Mouse (Mus musculus) hindbrain, embryonic 15.5 days (tissue): ENCODE data around the gene Gm21988. TPM values are rescaled to one million over a fixed set of nuclear protein-coding genes. Genes with fewer than 3 reads are reported as not detected.
A peak's percentile ranks its signal among the peaks of the same experiment; 100 is the strongest.

ENCODE experiments used
- ATAC-seq: fragments of 200-750 bp; cut with Nextera tagmentation; 2 replicates; pipeline ENCODE4 v1.8.0; 2017; ENCODE audit warnings: low read depth, moderate number of reproducible peaks, moderate TSS enrichment; ENCODE audit not compliant: low FRiP score
- H3K27ac ChIP-seq: fragments of 300-500 bp; sonication (generic); replicated peaks from 2 replicates; pipeline ENCODE4 v1.5.1; 2015; ENCODE audit warnings: mild to moderate bottlenecking, inconsistent platforms
- H3K27me3 ChIP-seq: fragments of 300-500 bp; sonication (generic); 2 replicates; pipeline ENCODE4 v1.6.1; 2015; ENCODE audit warnings: control low read depth, inconsistent platforms
- H3K36me3 ChIP-seq: fragments of 300-500 bp; sonication (generic); 2 replicates; pipeline ENCODE4 v1.6.1; 2015; ENCODE audit warnings: control low read depth, inconsistent platforms
- H3K4me1 ChIP-seq: fragments of 300-500 bp; sonication (generic); replicated peaks from 2 replicates; pipeline ENCODE4 v1.6.1; 2015; ENCODE audit warnings: control low read depth, inconsistent platforms
- H3K4me2 ChIP-seq: fragments of 300-500 bp; sonication (generic); 2 replicates; pipeline ENCODE4 v1.6.1; 2015; ENCODE audit warnings: moderate library complexity, mild to moderate bottlenecking, inconsistent platforms
- H3K4me3 ChIP-seq: fragments of 300-500 bp; sonication (generic); 2 replicates; pipeline ENCODE4 v1.5.1; 2015; ENCODE audit warnings: mild to moderate bottlenecking, inconsistent platforms
- H3K9ac ChIP-seq: fragments of 300-500 bp; sonication (generic); 2 replicates; pipeline ENCODE4 v1.6.1; 2015; ENCODE audit warnings: inconsistent platforms
- H3K9me3 ChIP-seq: fragments of 300-500 bp; sonication (generic); 2 replicates; pipeline ENCODE4 v1.6.1; 2016; ENCODE audit warnings: control low read depth, inconsistent platforms
- WGBS: fragments of 180-500 bp; shearing (Covaris S2); methylation state at CpG from one replicate; pipeline ENCODE4 v1.1.7; 2015; 5-methylcytosine and 5-hydroxymethylcytosine counted together
- polyA plus RNA-seq: library from polyadenylated mRNA; unstranded; fragments of >200 nt; fragmentation: Nextera tagmentation; extraction: Ambion mirVana; gene quantifications from 2 replicates; pipeline ENCODE4 v1.2.1, GENCODE M21; 2015

Gene Gm21988
- polyA plus RNA-seq, 1 experiment from 2014 or later = 13.7 TPM

DNA sequence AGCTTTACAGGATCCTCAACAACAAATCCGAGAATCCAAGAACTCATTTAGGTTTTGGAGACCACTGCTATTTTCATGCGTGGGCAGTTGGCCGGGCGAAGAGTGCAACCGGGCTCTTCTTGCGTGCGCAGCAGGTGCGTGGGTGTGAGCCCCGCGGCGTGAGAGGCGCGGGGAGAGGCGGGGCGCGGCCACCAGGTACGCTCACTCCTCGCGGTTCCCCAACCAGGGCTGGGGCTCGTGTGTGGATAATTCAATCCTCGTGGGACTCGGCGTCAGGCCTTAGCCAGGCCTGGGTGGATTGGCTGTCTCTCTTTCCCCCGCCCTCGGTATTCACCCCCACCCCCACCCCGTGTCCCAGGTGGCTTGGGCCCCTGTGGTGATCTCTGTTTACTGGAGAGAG lies 25.9 kb downstream of the Gm21988 start:
- peak; percentile 17; the same call in 1 of the 2 replicates for ATAC-seq
- Histone ChIP-seq H3K27me3 (peaks cover 39% of the 10 kb centered on the region), H3K4me2 (peak overlapping the region; percentile 84)

DNA sequence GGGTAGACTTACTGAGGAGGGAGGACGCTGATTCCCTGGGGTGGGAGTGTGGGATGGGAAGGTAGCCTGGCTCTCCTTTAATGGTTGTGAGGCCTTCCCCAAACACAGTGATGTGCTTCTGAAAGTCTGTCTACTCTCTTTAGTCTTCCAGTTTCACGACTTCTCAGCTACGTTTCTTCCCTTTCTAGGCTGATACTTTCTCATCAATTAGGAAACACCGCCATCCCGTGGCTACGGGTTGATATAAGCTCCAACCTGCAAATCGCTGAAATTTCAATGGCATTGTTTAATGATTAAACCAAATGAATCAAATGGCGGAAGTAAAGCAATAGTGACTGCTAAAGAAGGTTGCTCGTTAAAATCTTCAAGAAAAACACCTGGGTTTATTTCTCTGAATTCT lies 26.7 kb downstream of the Gm21988 start:
- Histone ChIP-seq H3K27me3 (peaks cover 39% of the 10 kb centered on the region), H3K9ac (no peak overlapping the region), H3K4me1 (peaks cover 26% of the 10 kb centered on the region), H3K27ac (no peak overlapping the region), H3K36me3 (peaks cover 6% of the 10 kb centered on the region; the same call in 1 of the 2 replicates), H3K4me3 (no peak overlapping the region), H3K9me3 (no peaks in the 10 kb centered on the region), H3K4me2 (peak overlapping the region; percentile 84; the same call in 1 of the 2 replicates)
- WGBS = 9% methylated on average over 9 of the region's 9 CpGs
- ATAC-seq = no peak

More for the DNA sequence above, 25.9 kb downstream of the Gm21988 start:
- Histone ChIP-seq H3K9me3 (no peaks in the 10 kb centered on the region), H3K9ac (peak overlapping the region; percentile 44), H3K36me3 (peaks cover 6% of the 10 kb centered on the region; the same call in 1 of the 2 replicates), H3K4me1 (peaks cover 32% of the 10 kb centered on the region), H3K27ac (no peak overlapping the region), H3K4me3 (peak overlapping the region; percentile 42)
- 8% methylated on average over 23 of the region's 26 CpGs for WGBS

DNA sequence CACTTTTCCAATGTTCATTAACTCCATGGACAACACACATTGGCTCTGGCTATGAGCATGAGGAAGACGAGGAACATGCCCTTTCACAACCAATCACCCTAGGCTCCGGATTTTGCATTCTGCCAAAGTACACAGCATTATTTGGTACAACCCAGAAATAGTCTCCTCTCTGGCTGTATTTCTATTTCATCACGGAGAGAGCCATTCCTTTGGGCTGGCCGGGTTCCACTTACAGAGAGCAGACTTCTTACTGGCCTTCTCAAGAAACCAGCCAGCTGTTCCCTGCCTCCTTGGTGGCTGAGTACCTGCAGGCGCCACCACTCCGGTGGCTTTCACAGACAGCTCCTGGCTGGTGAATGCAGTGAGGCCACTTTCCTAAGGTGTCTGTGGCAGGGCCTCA lies 27.2 kb downstream of the Gm21988 start, which contains the start of gene Slc16a11:
Slc16a11 (plus strand) TSS at position 330 of the 400 bp plus-strand sequence.
- ATAC-seq = no peak
- H3K36me3 ChIP-seq = peaks cover 6% of the 10 kb centered on the region; the same call in 1 of the 2 replicates
- peaks cover 26% of the 10 kb centered on the region for H3K4me1 ChIP-seq
- H3K27ac ChIP-seq = no peak within 1 kb of the TSS
- peaks cover 39% of the 10 kb centered on the region for H3K27me3 ChIP-seq
- H3K4me2 ChIP-seq = peak within 1 kb of the TSS; percentile 84
- peak within 1 kb of the TSS; percentile 42 for H3K4me3 ChIP-seq
- peak within 1 kb of the TSS; percentile 44 for H3K9ac ChIP-seq
- H3K9me3 ChIP-seq = no peaks in the 10 kb centered on the region
- WGBS = 58% methylated on average over 6 of the region's 6 CpGs

DNA sequence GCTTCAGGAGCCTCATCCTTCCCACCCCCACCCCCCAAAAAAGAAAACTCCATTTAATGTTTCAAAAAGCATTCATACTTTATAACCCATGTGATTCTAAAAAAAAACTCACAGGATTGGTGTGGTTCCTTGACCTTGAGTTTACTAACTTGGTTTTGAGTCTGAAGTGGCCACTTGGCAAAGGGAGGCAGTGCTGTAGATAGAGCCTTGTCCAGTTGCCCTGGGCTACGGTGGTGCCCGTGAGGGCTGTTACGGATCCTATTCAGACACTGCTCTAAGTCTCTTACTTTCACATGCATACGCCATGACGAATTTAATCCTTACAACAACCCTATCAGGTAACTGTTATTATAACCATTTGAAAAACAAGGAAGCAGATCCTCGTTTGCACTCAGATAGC lies 27.7 kb downstream of the Gm21988 start:
- Histone ChIP-seq H3K4me3 (no peak overlapping the region), H3K9ac (no peak overlapping the region), H3K27ac (no peak overlapping the region), H3K27me3 (peaks cover 37% of the 10 kb centered on the region), H3K4me1 (peaks cover 26% of the 10 kb centered on the region), H3K4me2 (no peak overlapping the region), H3K36me3 (peaks cover 2% of the 10 kb centered on the region; the same call in 1 of the 2 replicates), H3K9me3 (no peaks in the 10 kb centered on the region)
- no peak for ATAC-seq
- 78% methylated on average over 6 of the region's 6 CpGs for WGBS

DNA sequence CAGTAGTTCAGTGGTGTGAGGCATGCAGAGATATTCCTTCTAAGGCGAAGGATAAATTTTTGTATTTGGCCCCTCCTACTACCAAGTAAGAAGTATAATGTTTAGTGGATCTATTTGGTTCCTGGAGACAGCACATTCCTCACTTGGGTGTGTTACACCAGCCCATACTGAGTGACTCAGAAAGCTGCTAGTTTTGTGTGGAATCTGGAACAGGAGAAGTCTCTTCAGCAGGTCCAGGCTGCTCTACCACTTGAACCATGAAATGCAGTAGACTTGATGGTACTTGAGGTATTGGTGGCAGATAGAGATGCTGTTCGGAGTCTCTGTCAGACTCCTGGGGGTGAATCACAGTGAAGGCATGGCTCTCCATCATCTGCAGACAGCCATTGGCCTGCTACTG lies 28.9 kb downstream of the Gm21988 start:
- no peak overlapping the region for H3K4me2 ChIP-seq
- no peak for ATAC-seq
- H3K36me3 ChIP-seq = no peaks in the 10 kb centered on the region
- no peak overlapping the region for H3K27ac ChIP-seq
- H3K9me3 ChIP-seq = no peaks in the 10 kb centered on the region
- no peak overlapping the region for H3K9ac ChIP-seq
- 94% methylated on average over 2 of the region's 2 CpGs for WGBS
- no peak overlapping the region for H3K4me3 ChIP-seq
- H3K27me3 ChIP-seq = peaks cover 24% of the 10 kb centered on the region
- H3K4me1 ChIP-seq = peaks cover 26% of the 10 kb centered on the region

DNA sequence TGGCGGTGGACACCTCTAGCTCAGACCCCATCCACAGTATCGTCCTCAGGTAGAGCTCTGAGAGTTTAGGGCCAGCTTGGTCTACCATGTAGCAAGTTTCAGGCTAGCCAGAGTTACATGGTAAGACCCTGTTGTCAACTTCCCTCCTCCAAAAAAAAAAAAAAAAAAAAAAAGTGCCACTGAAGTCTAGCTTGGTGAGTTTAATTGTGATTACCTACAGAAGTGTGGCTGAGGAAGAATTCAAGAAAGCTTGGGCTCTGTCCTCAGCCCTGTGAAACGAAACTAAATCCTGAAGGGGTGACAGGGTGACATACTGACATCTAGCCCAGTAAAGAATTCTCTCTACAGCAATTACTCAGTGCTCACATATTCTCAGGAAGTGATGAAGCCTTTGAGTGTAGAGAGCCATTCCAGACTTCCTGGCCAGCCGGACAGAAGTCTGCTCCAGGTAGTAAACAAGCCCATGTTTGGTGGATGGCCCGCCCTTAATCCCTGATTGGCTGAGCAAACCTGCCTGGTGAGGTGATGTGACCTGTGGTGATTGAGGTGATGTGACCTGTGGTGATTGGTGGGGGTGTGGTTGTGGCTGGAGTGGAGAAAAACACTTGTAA lies 30.7 kb downstream of the Gm21988 start:
- no peak for ATAC-seq
- 83% methylated on average over 5 of the region's 5 CpGs for WGBS
- H3K27ac ChIP-seq = no peak overlapping the region
- no peak overlapping the region for H3K4me2 ChIP-seq
- H3K4me3 ChIP-seq = no peak overlapping the region
- H3K27me3 ChIP-seq = peaks cover 8% of the 10 kb centered on the region; the same call in 1 of the 2 replicates
- no peak overlapping the region for H3K9ac ChIP-seq
- peaks cover 8% of the 10 kb centered on the region for H3K4me1 ChIP-seq
- H3K36me3 ChIP-seq = no peaks in the 10 kb centered on the region
- no peaks in the 10 kb centered on the region for H3K9me3 ChIP-seq

DNA sequence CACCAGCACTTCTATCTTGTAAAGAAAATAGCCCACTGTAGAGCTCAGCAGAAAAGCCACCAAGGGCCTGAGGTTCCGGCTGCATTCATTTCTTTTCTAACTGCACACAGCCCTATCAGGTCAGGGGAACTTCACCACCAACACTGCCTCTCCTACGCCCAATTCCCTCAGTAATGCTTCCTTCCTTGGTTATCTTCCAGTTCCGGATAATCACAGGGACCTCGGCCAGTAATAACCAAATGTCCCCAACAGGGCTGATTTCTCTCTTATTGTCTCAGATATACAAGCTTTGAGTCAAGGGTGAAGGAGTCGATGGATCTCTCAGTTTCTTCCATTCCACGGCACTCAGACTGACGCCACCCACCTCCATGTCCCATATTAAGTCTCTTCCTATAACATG lies 32.3 kb downstream of the Gm21988 start:
- H3K27me3 ChIP-seq = peaks cover 4% of the 10 kb centered on the region; the same call in 1 of the 2 replicates
- WGBS = 90% methylated on average over 7 of the region's 7 CpGs

DNA sequence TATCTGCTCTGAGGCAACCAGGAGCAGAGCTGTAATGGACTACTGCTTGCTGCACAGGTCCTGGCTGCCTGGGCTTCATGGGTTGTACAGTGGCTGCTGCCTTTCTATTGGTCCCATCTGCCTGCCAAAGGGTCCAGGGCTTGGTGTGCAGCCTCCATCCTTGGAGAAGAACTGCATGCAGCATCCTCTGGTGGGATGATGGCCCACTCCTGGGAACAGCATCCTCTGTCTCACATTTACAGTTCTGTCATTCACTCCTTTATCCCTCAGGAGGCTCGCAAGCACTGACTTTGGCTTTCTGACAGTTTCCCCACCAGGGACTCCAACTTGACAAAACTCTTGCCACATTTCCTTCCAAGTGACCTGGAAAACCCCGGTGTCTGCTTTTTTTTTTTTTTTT lies 32.8 kb downstream of the Gm21988 start:
- Histone ChIP-seq H3K4me3 (no peak overlapping the region), H3K9ac (no peak overlapping the region), H3K27me3 (no peaks in the 10 kb centered on the region), H3K4me1 (no peaks in the 10 kb centered on the region), H3K36me3 (no peaks in the 10 kb centered on the region), H3K4me2 (no peak overlapping the region), H3K9me3 (no peaks in the 10 kb centered on the region), H3K27ac (no peak overlapping the region)
- ATAC-seq = no peak
- 85% methylated on average over 2 of the region's 2 CpGs for WGBS

More for the DNA sequence above, 32.3 kb downstream of the Gm21988 start:
- H3K27ac ChIP-seq = no peak overlapping the region
- ATAC-seq = no peak
- no peak overlapping the region for H3K4me2 ChIP-seq
- no peaks in the 10 kb centered on the region for H3K9me3 ChIP-seq
- no peak overlapping the region for H3K9ac ChIP-seq
- H3K4me1 ChIP-seq = no peaks in the 10 kb centered on the region
- H3K36me3 ChIP-seq = no peaks in the 10 kb centered on the region
- H3K4me3 ChIP-seq = no peak overlapping the region

DNA sequence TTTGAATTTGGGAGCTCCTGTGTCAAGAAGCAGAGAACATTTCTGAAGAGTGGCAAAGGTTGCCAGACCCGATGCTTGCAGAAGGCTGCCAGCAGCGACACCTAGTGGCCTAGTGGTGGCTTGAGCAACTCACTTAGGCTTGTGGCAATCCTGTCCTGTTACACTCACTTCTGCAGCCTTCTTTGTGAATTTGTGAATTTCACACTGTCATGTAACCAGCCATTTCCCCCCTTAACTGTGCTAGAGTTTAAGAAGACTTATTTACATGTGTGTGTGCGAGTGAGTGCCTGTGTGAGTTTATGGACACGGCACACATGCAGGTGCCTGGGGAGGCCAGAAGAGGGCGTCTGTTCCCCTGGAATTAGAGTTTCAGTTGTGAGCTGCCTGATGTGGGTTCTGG lies 37.9 kb downstream of the Gm21988 start:
- no peaks in the 10 kb centered on the region for H3K36me3 ChIP-seq
- no peak for ATAC-seq
- H3K4me1 ChIP-seq = no peaks in the 10 kb centered on the region
- H3K27ac ChIP-seq = no peak overlapping the region
- no peak overlapping the region for H3K4me2 ChIP-seq
- H3K4me3 ChIP-seq = no peak overlapping the region
- no peaks in the 10 kb centered on the region for H3K9me3 ChIP-seq
- H3K27me3 ChIP-seq = no peaks in the 10 kb centered on the region
- WGBS = 43% methylated on average over 5 of the region's 5 CpGs
- H3K9ac ChIP-seq = no peak overlapping the region

DNA sequence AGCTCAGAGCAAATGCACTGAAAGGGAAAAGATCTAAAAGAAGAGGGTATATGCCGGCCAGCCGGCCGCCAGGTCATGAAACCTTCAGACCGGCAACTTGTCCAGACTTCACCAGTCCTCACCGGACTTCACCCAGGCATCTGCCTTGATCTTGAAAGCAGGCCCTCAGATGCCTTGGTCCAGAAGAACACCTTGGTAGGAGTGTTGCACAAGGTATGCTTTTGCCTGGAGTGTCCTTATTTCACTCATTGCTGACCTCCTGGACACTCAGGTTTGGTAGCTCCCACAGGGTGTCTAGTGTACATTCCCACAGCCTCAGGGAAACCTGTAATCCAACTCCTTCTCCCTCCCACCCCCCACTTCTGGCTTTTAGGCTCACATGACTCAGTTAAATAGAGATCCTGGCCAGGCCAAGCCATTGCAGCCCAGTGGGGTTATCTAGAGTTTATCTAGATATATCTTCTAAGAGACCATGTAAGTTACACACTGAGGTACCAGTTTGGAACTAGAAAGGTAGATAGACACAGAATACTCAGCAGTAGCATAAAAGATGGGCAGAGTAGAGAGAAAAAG lies 39.5 kb downstream of the Gm21988 start:
- Histone ChIP-seq H3K9me3 (no peaks in the 10 kb centered on the region), H3K4me2 (no peak overlapping the region), H3K4me1 (no peaks in the 10 kb centered on the region), H3K27ac (no peak overlapping the region), H3K9ac (no peak overlapping the region), H3K36me3 (no peaks in the 10 kb centered on the region), H3K27me3 (no peaks in the 10 kb centered on the region), H3K4me3 (no peak overlapping the region)
- WGBS = 92% methylated on average over 5 of the region's 5 CpGs
- no peak for ATAC-seq

DNA sequence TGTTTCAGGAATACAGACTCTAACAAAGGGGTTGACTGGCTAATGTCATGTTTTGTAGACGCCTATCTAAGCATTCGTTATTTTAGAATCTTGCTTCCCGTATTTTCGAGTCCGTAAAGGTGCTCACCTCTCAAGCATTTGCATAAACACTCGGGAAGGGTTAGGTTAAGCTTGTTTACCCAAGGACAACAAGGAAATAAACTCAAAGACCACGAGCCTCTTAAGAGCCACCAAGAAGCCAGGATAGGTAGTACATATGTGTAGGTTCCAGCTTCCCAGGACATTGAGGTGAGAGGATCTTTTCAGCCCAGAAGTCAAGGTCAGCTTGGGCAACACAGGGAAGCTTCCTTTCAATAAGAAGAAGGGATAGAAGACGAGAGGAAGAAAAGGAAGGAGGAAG lies 40.5 kb downstream of the Gm21988 start:
- Histone ChIP-seq H3K27ac (no peak overlapping the region), H3K4me1 (no peaks in the 10 kb centered on the region), H3K36me3 (no peaks in the 10 kb centered on the region), H3K9me3 (no peaks in the 10 kb centered on the region), H3K4me2 (no peak overlapping the region), H3K27me3 (no peaks in the 10 kb centered on the region), H3K4me3 (no peak overlapping the region), H3K9ac (no peak overlapping the region)
- WGBS = 83% methylated on average over 8 of the region's 8 CpGs
- ATAC-seq = no peak

DNA sequence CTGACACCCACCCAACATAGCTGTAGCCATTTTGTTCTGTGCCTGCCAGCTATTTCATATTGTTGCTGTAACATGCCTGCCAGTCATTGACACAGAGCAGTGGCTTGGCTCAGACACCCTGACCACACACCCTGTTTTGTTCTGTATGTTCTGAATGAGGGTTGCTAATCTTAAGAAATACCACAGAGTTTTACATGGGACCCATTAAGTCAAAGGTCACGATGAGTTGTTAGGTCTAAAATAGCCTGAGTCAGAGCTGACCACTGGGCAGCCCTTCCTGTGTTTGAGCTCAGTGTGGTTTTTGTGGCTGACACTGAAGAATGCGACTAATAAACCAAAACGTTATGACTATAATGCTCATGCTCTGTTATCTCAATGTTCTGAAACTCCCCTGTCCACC lies 41.3 kb downstream of the Gm21988 start:
- no peaks in the 10 kb centered on the region for H3K9me3 ChIP-seq
- no peak overlapping the region for H3K4me3 ChIP-seq
- WGBS = 86% methylated on average over 3 of the region's 3 CpGs
- H3K36me3 ChIP-seq = no peaks in the 10 kb centered on the region
- H3K27me3 ChIP-seq = no peaks in the 10 kb centered on the region
- H3K4me1 ChIP-seq = no peaks in the 10 kb centered on the region
- no peak overlapping the region for H3K27ac ChIP-seq
- H3K9ac ChIP-seq = no peak overlapping the region
- H3K4me2 ChIP-seq = no peak overlapping the region
- ATAC-seq = no peak
